In genomic region chr1:186889584-186889852, GRCm38 (mm10) we compare ENCODE assay signal across 15 mouse cellular contexts.
DNase-seq lines count a peak whose midpoint lies in the region; ATAC-seq and TF ChIP-seq lines count a peak whose summit lies in the region.
"Had no signal": no experiment of that assay in that cellular context is flagged by ENCODE, and none has a peak within 500 bp of the region (broad histone marks: within the 10 kb centered on the region; RNA-seq: fewer than 3 reads in every experiment).

No protein-coding gene starts in this region.

- peak; percentile 66; the same call in 1 of the 2 replicates for ATAC-seq in forebrain, embryonic 12.5 days (ENCODE audit: low FRiP score)
- ATAC-seq in heart, embryonic 14.5 days (ENCODE audit: insufficient number of reproducible peaks, insufficient read depth, low FRiP score, low read depth), result no peak
- peak; percentile 39 for ATAC-seq in Patski
- ATAC-seq in forebrain, embryonic 16.5 days, result peak; percentile 36
- ATAC-seq: intestine, embryonic 16.5 days had no signal

- H3K9ac ChIP-seq in forebrain, embryonic 12.5 days, result no peak overlapping the region
- H3K9ac ChIP-seq in heart, embryonic 14.5 days (ENCODE audit: low read length), result no peak overlapping the region
- H3K9ac ChIP-seq in forebrain, embryonic 16.5 days (replicated peaks; ENCODE audit: low read depth, low read length), result no peak overlapping the region
- H3K9ac ChIP-seq: hindbrain, embryonic 15.5 days had no signal

- H3K27me3 ChIP-seq in forebrain, embryonic 12.5 days, result peaks cover 26% of the 10 kb centered on the region
- H3K27me3 ChIP-seq in forebrain, embryonic 10.5 days (ENCODE audit: poor library complexity, severe bottlenecking), result peaks cover 47% of the 10 kb centered on the region
- no peaks in the 10 kb centered on the region for H3K27me3 ChIP-seq in heart, embryonic 14.5 days (ENCODE audit: control insufficient read depth, insufficient read depth, low read length)
- no peaks in the 10 kb centered on the region for H3K27me3 ChIP-seq in Patski
- 0 out of 2 replicates have a peak, but pooled peaks cover 7% of the 10 kb centered on the region for H3K27me3 ChIP-seq in forebrain, embryonic 16.5 days (replicated peaks; ENCODE audit: control insufficient read depth, insufficient read depth, low read length)
- H3K27me3 ChIP-seq: CH12.LX; hindbrain, embryonic 15.5 days had no signal

- DNase-seq in forebrain, embryonic 10.5 days (ENCODE audit: extremely low spot score, low spot score), result no peak
- DNase-seq in heart, postnatal 36 days, result no peak
- no peak for DNase-seq in Patski (ENCODE audit: low read depth, low spot score)
- DNase-seq: adrenal gland, adult 8-10 months; adrenal gland, postnatal 36 days; cerebellum, adult 2 months; cerebellum, postnatal 10 days; gastrocnemius, postnatal 36 days; kidney, adult 8-10 months had no signal

- POLR2A ChIA-PET in Patski (lab: Charles Lee), result no interaction called here

- in situ Hi-C loops in Patski (cut with MboI; ENCODE audit: low pct_unique_long_range_greater_than_20kb), result no loop called here

- H3K27ac ChIP-seq in forebrain, embryonic 12.5 days, result no peak overlapping the region
- H3K27ac ChIP-seq in forebrain, embryonic 10.5 days, result no peak overlapping the region
- H3K27ac ChIP-seq in heart, embryonic 14.5 days (replicated peaks in 1 of 2; ENCODE audit: control insufficient read depth in 1 of 2, insufficient read depth in 1 of 2, low read depth in 2 of 2, low read length in 2 of 2), result peak overlapping the region; percentile 70 to 87; a peak in 2 of 4 replicates
- H3K27ac ChIP-seq in forebrain, embryonic 16.5 days (ENCODE audit: low read length), result no peak overlapping the region
- H3K27ac ChIP-seq: hindbrain, embryonic 15.5 days had no signal

- H3K4me1 ChIP-seq in forebrain, embryonic 12.5 days, result peaks cover 15% of the 10 kb centered on the region
- H3K4me1 ChIP-seq in forebrain, embryonic 10.5 days, result peaks cover 19% of the 10 kb centered on the region
- peaks cover 7 to 12% of the 10 kb centered on the region in 2 experiments for H3K4me1 ChIP-seq in heart, embryonic 14.5 days (ENCODE audit: control insufficient read depth in 2 of 2, insufficient read depth in 2 of 2, low read length in 2 of 2)
- H3K4me1 ChIP-seq in forebrain, embryonic 16.5 days (replicated peaks; ENCODE audit: control insufficient read depth, insufficient read depth, low read length), result peaks cover 15% of the 10 kb centered on the region

- H3K9me3 ChIP-seq in forebrain, embryonic 12.5 days, result no peaks in the 10 kb centered on the region
- H3K9me3 ChIP-seq in forebrain, embryonic 10.5 days, result no peaks in the 10 kb centered on the region
- H3K9me3 ChIP-seq in heart, embryonic 14.5 days (ENCODE audit: control insufficient read depth, low read length), result no peaks in the 10 kb centered on the region
- H3K9me3 ChIP-seq in forebrain, embryonic 16.5 days (ENCODE audit: control insufficient read depth, low read length), result peaks cover 4% of the 10 kb centered on the region; the same call in 1 of the 2 replicates
- H3K9me3 ChIP-seq: hindbrain, embryonic 15.5 days had no signal

- no peak overlapping the region for H3K4me2 ChIP-seq in forebrain, embryonic 12.5 days
- no peak overlapping the region for H3K4me2 ChIP-seq in heart, embryonic 14.5 days (ENCODE audit: low read length)
- no peak overlapping the region for H3K4me2 ChIP-seq in forebrain, embryonic 16.5 days (ENCODE audit: low read length)
- H3K4me2 ChIP-seq: hindbrain, embryonic 15.5 days had no signal

- no peak overlapping the region for H3K4me3 ChIP-seq in forebrain, embryonic 12.5 days (replicated peaks)
- no peak overlapping the region for H3K4me3 ChIP-seq in forebrain, embryonic 10.5 days
- H3K4me3 ChIP-seq in heart, embryonic 14.5 days (ENCODE audit: control insufficient read depth in 1 of 2, insufficient read depth in 1 of 2, low read depth in 1 of 2, low read length in 2 of 2), result no peak overlapping the region
- no peak overlapping the region for H3K4me3 ChIP-seq in forebrain, embryonic 16.5 days (replicated peaks; ENCODE audit: low read length)
- H3K4me3 ChIP-seq: hindbrain, embryonic 15.5 days had no signal

- no peaks in the 10 kb centered on the region for H3K36me3 ChIP-seq in forebrain, embryonic 12.5 days (replicated peaks)
- H3K36me3 ChIP-seq in forebrain, embryonic 10.5 days (replicated peaks), result no peaks in the 10 kb centered on the region
- H3K36me3 ChIP-seq in heart, embryonic 14.5 days (ENCODE audit: control insufficient read depth, insufficient read depth, low read length), result no peaks in the 10 kb centered on the region
- no peaks in the 10 kb centered on the region for H3K36me3 ChIP-seq in forebrain, embryonic 16.5 days (ENCODE audit: control insufficient read depth, insufficient read depth)
- H3K36me3 ChIP-seq: hindbrain, embryonic 15.5 days had no signal

- intact Hi-C loops in heart, postnatal 36 days (cut with DNase I), result no loop called here

- CTCF ChIA-PET in Patski (lab: Charles Lee), result no interaction called here

- TF ChIP-seq CTCF in Patski (IDR thresholded peaks at IDR 0.05), result no peak

- 46% methylated on average over 5 of the region's 5 CpGs for WGBS in forebrain, embryonic 12.5 days
- WGBS in forebrain, embryonic 10.5 days, result 53% methylated on average over 5 of the region's 5 CpGs
- WGBS in heart, embryonic 14.5 days, result 78% methylated on average over 5 of the region's 5 CpGs
- 34% methylated on average over 5 of the region's 5 CpGs for WGBS in forebrain, embryonic 16.5 days

Comparison
In these comparisons a context has a peak if more than half of its experiments do, and no peak if none do; other contexts are left out.
1. H3K27ac ChIP-seq: peak in heart, embryonic 14.5 days (2 of 2); none in forebrain, embryonic 12.5 days (single experiment), forebrain, embryonic 10.5 days (single experiment) and forebrain, embryonic 16.5 days (single experiment).